Mouse (Mus musculus) Patski (cell line): ENCODE measurements around the gene Nkx6-2. TPM values are rescaled to one million over a fixed set of nuclear protein-coding genes. Genes with fewer than 3 reads are reported as not detected.

ENCODE experiments used
- ATAC-seq: fragments of 100-300 bp; one replicate; pipeline ENCODE4 v1.8.0; 2021
- CTCF ChIA-PET: fragments of 350-600 bp; sonication (Branson Sonifier 250); formaldehyde crosslinking; loops from one replicate; lab custom pipeline; 2022; ENCODE audit warnings: inconsistent platforms; lab: Charles Lee
- POLR2A ChIA-PET: fragments of 350-600 bp; sonication (Branson Sonifier 250); formaldehyde crosslinking; loops from one replicate; lab custom pipeline; 2022; ENCODE audit warnings: antibody characterized with exemption, inconsistent platforms; lab: Charles Lee
- DNase-seq: peaks from one replicate; pipeline ENCODE4 v3.0.0-alpha.2; 2011; ENCODE audit warnings: low read depth, low spot score
- H3K27me3 ChIP-seq: fragments of 371-371 bp; one replicate; pipeline ENCODE4 v1.5.1; 2021
- CTCF ChIP-seq: fragments of 100-300 bp; IDR thresholded peaks from one replicate; pipeline ENCODE4 v1.5.1; 2021
- in situ Hi-C: fragments of 300-500 bp; cut with MboI; formaldehyde crosslinking; loops from 3 replicates; pipeline ENCODE4 v1.11.1; 2018; ENCODE audit warnings: low pct_unique_long_range_greater_than_20kb, mixed read lengths
- polyA plus RNA-seq: library from polyadenylated mRNA; unstranded; gene quantifications from one replicate; pipeline ENCODE4 v1.2.3, GENCODE M21; 2021

The Nkx6-2 gene
- polyA plus RNA-seq, 1 experiment from 2014 or later, result 0.53 TPM

DNA sequence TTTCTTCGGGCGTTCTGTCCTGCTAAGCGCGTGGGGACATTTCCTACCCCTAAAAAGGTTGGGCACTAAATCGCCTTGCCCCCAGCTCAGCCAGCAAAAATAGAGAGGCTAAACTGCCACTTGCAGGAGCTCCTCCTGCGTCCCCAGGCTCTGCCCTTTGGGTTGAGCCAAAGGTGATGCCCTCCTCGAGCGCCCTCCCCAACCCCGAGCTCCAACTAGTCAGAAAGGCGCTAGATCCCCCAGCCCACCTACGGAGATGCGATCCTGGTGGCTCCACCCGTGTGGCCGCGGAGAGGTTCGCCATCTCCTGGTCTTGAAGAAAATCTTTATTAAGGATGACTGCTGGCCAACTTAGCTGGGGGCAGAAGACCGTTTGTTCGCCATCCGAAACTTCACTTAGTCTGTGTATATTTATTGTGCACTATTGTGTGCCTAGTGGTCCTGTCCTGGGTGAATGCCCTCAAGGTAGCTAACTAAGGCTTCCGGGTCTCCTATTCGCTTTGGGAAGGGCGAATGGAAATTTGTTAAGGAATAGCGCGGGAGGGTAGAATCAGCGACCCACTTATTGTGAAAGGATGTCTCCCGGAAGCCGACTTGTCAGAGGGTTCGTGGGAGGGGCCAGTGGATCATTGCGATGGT lies 2.7 kb upstream of the Nkx6-2 start:
- no peak for TF ChIP-seq CTCF
- ChIA-PET POLR2A (no interaction called here), CTCF (interaction anchor here (0.9 to 3.8 kb wide), 9 partner anchors 93 to 283 kb away, joined by 3 to 24 read pairs (median 5); no protein-coding TSS in a partner anchor)
- in situ Hi-C loops, result loop anchor here (5.0 to 10.0 kb wide), 2 partner anchors 271 to 358 kb away; no protein-coding TSS in a partner anchor
- ATAC-seq, result no peak
- H3K27me3 ChIP-seq, result no peaks in the 10 kb centered on the region
- no peak for DNase-seq

DNA sequence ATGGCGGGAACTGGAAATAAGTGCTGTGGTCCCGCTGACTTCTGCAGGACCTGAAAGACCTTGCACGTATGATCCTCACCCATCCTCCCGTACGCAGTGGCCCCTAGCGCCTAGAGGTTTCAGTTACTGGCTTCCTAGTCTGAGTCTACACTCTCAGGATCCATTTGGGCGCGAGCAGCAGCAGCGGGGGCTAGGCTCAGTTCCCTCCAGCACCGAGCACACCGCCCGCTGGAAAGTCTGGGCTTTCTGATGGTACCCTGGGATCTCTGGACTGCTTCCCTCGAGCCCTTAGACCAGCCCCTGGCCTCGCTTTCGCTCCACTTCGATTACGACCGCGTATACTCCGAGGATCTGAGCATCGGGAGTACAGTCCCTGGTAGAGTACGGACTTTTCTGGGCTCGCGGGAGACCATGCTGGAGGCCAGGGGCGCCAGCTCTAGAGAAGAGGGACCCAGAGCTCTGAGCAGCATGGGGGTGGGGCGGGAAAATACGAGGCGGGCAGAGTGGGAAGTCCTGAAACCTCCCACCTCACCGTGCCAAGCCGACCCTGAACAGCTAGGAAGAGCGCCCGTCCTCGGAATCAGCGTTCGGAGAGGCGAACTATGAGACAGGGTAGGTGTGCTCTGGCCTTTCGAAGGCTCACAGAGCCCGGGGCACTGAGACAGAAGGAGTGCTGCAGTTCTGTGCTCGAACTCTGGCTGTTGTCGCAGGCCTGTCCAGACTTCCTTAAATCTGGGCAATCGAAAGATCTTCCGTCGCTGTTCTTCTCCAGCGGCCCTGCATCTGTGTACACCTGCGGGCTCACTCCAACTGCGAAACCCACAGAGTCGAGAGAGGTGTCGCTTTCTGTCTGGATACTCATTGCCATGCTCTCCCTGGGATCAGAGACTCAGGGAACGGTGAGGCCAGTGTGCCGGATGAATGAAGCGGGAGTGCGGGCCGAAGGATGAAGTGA lies 1.9 kb upstream of the Nkx6-2 start:
- no peak for DNase-seq

DNA sequence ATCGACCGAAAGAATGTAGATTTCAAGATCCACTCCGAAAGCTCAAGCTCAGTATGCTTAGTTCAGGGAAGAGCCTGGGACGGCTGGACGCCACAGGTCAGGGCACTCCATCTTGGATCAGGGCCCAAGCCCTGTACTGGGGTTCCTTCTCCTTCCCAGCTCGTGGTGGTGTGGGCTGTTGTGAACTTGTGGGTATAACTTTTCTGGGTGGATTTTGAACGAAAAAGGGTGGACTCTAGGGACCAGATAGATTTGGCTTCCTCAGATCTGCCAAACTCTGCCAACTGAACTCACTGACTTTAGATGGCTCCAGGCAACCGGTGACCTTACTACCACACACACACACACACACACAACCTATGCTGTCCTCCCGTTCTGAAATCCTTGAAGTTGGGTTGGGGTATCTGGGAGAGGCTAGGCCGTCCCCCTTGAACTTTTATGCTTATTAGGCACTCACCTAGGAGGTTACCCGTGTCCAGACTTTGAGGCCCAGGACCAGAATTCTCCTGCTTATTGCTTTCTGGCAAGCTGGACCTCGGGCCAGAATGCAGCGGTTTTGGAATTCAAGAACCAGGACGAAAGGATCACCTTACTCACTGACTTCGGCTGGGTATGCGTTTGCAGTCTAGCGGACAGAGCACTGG lies 619 bp upstream of the Nkx6-2 start:
- no peak for TF ChIP-seq CTCF
- DNase-seq (no peak), ATAC-seq (no peak)
- in situ Hi-C loops, result loop anchor here (5.0 to 10.0 kb wide), 2 partner anchors 91 to 268 kb away; no protein-coding TSS in a partner anchor
- ChIA-PET CTCF (interaction anchor here (0.8 kb wide), 1 partner anchor 98 kb away, joined by 3 read pairs; no protein-coding TSS in a partner anchor), POLR2A (no interaction called here)
- no peaks in the 10 kb centered on the region for H3K27me3 ChIP-seq

More for the DNA sequence above, 1.9 kb upstream of the Nkx6-2 start:
- ChIA-PET POLR2A (no interaction called here), CTCF (interaction anchor here (0.9 to 3.8 kb wide), 4 partner anchors 92 to 264 kb away, joined by 3 to 24 read pairs (median 9); no protein-coding TSS in a partner anchor)
- in situ Hi-C loops, result loop anchor here (5.0 to 10.0 kb wide), 3 partner anchors 92 to 357 kb away; no protein-coding TSS in a partner anchor
- H3K27me3 ChIP-seq, result no peaks in the 10 kb centered on the region
- ATAC-seq, result no peak
- no peak for TF ChIP-seq CTCF

DNA sequence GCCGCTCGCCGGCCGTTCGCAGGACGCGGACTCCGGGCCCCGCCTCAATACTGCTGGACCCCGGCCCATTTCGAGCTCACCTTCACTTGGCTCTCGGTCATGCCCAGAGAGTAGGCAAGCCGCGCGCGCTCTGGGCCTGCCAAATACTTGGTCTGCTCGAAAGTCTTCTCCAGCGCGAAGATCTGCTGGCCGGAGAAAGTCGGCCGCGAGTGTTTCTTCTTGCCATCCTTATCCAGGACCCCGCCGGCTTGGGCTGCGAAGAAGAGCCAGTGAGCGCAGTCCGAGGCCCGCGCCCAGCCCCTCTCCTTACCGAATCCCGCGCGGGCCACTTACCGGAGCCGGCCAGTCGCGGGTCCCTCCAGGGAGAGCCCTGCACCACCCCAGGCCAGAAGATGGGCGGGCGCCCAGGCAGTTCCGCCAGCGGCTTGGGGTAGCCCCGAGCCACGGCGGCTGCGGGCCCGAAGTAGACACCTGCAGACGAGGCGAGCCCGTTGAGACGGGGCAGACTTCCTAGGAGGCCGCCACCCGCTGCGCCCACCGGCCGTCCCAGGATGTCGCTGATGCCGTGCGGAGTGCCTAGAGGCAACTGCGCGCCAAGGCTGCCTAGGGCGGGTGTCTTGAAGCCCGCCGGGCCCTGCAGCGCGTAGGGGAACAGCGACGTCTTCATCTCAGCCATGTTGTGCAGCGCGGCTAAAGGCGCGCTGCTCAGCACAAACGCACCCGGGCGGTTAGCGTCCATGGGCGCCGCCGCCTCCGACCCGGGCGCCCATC lies 611 bp downstream of the Nkx6-2 start:
- CTCF ChIA-PET, result interaction anchor here (1.5 kb wide), 1 partner anchor 97 kb away, joined by 3 read pairs; no protein-coding TSS in a partner anchor
- ATAC-seq (no peak), DNase-seq (no peak)
- POLR2A ChIA-PET, result no interaction called here
- no peak for TF ChIP-seq CTCF
- in situ Hi-C loops, result loop anchor here (5.0 to 10.0 kb wide), 2 partner anchors 90 to 267 kb away; no protein-coding TSS in a partner anchor
- H3K27me3 ChIP-seq, result no peaks in the 10 kb centered on the region

DNA sequence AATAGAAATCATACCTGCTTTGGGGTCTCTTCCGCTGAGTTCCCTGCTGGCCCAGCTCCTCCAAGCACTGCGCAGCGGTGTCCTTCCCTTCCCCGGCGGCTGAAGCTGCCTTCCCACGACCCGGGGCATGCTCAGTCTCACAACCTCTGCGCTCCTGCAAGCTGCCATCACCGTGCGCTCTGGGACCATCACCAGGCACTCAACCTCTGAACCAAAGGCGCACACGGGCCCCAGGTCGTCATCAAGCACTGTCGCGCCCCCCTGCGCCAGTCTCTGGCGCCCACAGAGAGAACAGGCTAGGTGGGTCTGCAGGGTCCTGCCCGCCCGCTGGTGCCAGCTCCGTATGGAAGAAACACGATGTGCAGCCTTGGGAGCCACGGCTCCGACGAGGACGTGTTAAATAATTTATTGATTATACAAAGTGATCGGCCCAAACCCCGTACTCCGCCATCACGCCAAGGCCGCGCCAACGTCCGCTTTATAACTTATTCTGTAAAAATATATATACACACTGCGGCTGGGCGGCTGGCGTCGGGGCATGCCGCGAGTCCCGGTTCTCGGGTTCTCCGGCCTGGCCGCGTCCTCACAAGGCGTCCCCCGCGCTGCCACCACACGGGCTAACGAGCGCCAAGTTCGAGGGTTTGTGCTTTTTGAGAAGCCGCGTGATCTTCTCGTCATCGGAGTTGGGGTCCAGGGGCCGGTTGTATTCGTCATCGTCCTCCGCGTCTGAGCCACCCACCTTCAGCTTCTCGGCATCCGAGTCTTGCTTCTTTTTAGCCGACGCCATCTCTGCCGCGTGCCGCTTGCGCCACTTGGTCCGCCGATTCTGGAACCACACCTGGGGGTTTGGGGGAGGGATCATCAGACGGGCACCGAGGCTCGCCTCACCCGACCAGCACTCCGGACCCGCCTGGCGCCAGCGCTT lies 1.5 kb downstream of the Nkx6-2 start:
- H3K27me3 ChIP-seq, result no peaks in the 10 kb centered on the region
- POLR2A ChIA-PET, result no interaction called here
- CTCF ChIA-PET, result interaction anchor here (1.5 kb wide), 1 partner anchor 96 kb away, joined by 3 read pairs; no protein-coding TSS in a partner anchor
- ATAC-seq (no peak), DNase-seq (no peak)
- TF ChIP-seq CTCF, result no peak
- in situ Hi-C loops, result loop anchor here (5.0 to 10.0 kb wide), 2 partner anchors 89 to 266 kb away; no protein-coding TSS in a partner anchor

DNA sequence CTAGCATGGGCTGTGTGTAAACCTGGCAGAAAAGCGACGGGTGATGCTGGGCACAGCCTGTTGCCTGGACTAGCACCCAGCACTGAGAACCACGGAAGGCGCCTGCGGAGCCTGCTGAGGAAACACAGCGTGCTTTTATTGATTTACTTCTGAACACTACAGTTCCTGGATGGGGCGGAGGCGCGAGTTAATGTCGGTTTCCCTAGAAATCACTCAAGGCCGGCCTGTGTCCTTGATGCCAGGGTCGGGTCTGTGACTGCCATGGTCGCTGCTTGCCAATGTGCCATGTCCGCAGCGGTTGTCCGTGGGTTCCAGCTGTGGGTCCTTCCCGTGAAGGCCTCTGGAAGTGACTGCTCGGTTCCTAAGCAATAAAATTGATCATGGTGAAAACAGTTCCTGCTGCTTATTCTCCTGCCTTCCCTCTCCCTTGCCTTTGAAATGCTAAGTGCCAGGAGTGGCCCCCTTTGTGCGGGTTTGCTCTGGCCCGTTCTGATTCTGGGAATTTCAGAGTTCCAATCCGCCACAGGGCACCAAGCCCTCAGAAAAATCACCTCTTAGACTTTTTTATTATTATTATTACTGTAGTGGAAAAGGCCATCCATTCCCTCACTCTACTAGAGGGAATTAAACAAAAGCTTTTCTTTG lies 3.2 kb downstream of the Nkx6-2 start:
- no peak for ATAC-seq
- no peaks in the 10 kb centered on the region for H3K27me3 ChIP-seq
- CTCF ChIA-PET, result no interaction called here
- TF ChIP-seq CTCF, result no peak
- no peak for DNase-seq
- POLR2A ChIA-PET, result no interaction called here
- in situ Hi-C loops, result no loop called here

DNA sequence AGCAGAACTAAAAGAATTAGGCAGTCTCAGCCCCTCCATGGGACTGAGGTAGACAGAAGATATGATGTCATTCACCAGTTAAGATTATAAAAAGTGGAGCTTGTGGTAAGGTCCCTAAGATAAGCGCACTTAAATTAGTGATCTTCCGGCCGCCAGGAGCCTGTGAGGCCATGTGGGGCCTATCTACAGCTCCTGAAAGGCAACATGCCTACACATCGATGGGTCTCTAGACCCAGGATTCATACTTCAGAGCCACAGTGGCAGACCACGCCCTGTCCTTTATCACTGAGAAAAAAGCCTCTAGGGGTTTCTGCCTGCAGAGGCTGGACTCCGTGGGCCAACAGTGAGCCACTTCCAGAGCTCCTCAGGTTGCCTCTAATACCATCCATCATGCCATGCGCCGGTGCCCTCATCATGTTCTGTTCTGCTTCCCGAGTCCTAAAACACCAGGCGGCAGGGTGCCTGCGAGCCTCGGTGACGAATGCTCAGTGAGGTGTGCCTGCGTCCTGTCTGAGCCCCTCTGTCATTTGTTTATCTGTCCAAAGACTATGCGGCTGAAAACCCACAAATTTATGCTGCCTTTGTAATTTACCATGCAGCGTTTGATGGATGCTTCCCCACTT lies 6.4 kb downstream of the Nkx6-2 start:
- POLR2A ChIA-PET, result no interaction called here
- no peaks in the 10 kb centered on the region for H3K27me3 ChIP-seq
- DNase-seq (no peak), ATAC-seq (peak; percentile 29)
- TF ChIP-seq CTCF, result no peak
- CTCF ChIA-PET, result no interaction called here
- in situ Hi-C loops, result no loop called here

DNA sequence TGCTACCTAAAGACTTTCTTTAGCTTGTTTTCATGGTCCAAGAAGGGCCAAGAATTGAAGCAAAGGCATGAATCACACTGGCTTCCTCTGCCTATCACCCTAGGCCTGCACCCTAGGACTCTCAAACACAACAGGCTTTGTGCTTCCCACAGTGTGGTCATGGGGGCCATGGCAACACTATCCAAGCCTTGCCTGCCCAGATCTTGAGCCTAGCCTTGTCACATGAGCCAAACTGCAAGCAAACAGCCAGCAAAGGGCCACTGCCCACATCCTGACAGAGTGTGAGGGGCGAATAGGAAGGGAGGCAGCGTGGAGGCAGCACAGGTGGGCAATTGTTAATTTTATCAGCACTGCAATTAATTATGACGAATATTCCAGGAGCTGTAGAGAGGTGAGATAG lies 9.9 kb downstream of the Nkx6-2 start:
- CTCF ChIA-PET, result interaction anchor here (1.4 kb wide), 1 partner anchor 89 kb away, joined by 4 read pairs; no protein-coding TSS in a partner anchor
- in situ Hi-C loops, result no loop called here
- POLR2A ChIA-PET, result no interaction called here
- TF ChIP-seq CTCF, result no peak
- H3K27me3 ChIP-seq, result no peaks in the 10 kb centered on the region
- ATAC-seq (no peak), DNase-seq (no peak)
